Mouse (Mus musculus) ES-Bruce4 (cell line): ENCODE results near the gene Pde3b.

Experiments
- CTCF ChIP-seq: IDR thresholded peaks from one replicate; pipeline ENCODE4 v1.8.1; 2011; ENCODE audit warnings: low read depth, low read length
- EP300 ChIP-seq: IDR thresholded peaks from 2 replicates; pipeline ENCODE4 v1.6.1; 2011; ENCODE audit warnings: low read depth, low read length; ENCODE audit not compliant: insufficient read depth

DNA sequence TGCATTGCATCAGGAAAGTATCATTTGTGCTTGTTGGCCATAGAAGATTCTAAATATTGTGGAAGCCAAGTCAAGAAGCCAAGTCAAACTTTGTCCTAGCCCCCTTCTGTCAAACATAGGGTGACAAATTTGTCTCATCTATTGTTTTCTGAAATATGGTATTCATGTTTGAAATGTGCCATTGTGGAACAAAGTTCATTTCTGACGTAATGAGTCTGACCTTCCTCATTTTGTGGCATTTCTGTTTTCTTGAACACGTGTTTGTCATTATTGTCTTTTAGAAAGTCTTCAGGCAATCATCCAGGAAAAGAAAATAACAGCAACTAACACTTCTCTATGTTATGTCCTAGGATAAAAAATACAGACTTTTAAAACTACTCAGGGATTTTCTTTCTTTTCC lies 46.6 kb downstream of the Pde3b start:
- no peak for TF ChIP-seq CTCF
- TF ChIP-seq EP300 = no peak
